Mouse (Mus musculus): ENCODE results near the gene Ints4.
"Not testable (repeated sequence)": the region's sequence is repeated elsewhere in the genome, so short reads cannot be mapped to it uniquely, and the experiment has no call there.

Ints4 gene

GRCm38 (mm10) chr7:97480821-97481339, at the start of gene Ints4:
Gene Ints4, plus strand, starts transcription at chr7:97480956.
- DNase-seq (ENCODE audit: low spot score in 2 of 2): peak; percentile 68 to 88

DNA sequence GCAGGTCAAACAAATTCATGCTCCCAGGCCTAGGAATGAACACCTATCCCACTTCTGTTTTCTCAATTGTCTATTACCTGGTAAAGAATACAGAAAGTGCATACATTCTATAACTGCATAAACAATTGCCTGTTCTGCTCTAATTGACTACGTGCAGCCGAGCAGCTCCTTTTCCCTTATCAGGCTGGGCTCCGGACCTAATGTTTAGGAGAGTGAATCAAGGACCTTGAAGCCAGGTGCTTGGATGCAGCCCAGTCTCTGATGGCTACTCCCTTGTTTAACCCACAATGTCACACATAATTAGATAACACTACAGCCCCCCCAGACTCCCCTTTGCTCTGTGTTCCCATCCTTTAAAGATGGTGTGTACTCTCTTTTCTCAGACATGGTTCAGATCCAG, 47.2 kb upstream of the Ints4 start:
- DNase-seq (ENCODE audit: low spot score in 2 of 2): not testable (repeated sequence)

DNA sequence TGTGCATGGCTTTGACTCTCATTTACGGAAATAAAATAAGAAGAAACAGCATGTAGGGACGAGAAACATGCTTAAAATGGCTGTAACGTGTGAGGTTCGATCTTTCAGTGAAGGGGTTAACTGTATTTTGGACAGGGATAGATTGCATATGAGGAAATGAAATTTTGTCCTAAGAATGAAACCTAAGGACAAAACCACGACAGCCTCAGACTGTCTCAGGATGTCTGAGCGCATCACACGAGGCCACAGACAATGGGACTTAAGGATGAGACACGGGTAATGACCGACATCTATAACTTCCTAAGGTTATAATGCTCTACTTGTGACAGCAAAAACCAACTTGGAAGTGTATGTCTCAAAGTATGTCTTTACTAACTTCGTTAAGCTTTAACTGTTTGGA, 46.2 kb upstream of the Ints4 start:
- DNase-seq (ENCODE audit: low spot score in 2 of 2): no peak

GRCm38 (mm10) chr7:97438986-97439385, 41.8 kb upstream of the Ints4 start:
- DNase-seq (ENCODE audit: low spot score in 2 of 2): no peak

DNA sequence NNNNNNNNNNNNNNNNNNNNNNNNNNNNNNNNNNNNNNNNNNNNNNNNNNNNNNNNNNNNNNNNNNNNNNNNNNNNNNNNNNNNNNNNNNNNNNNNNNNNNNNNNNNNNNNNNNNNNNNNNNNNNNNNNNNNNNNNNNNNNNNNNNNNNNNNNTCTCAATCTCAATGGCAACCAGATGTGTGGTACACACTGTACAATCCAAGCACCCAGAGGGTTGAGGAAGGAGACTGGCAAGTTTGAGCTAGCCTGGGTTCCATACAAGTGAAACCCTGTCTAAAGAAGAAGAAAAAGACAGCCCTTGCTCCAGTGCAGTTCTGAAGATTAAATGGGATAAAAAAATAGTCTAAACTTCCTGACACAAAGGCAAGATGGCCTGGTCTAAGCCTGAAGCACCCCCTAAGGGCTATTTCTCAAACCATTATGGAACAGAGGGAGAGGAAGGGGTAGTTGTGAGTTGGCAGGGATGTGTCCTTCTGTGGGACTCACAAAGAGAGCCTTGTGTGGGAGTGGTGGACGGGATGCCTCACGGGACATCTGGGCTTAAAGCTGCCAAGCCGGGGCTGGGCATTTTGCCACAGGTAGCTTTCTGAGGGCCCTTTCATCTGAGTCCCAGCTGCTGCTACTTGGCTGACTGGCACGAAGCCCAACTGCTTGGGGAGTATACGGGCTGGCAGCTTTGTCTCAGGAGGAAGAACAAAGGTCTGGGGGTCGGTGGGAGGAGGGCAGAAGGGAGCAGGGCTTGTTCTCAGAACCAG, 34.4 kb upstream of the Ints4 start:
- DNase-seq (ENCODE audit: low spot score in 2 of 2): peak in 1 of 2 experiments; percentile 48

DNA sequence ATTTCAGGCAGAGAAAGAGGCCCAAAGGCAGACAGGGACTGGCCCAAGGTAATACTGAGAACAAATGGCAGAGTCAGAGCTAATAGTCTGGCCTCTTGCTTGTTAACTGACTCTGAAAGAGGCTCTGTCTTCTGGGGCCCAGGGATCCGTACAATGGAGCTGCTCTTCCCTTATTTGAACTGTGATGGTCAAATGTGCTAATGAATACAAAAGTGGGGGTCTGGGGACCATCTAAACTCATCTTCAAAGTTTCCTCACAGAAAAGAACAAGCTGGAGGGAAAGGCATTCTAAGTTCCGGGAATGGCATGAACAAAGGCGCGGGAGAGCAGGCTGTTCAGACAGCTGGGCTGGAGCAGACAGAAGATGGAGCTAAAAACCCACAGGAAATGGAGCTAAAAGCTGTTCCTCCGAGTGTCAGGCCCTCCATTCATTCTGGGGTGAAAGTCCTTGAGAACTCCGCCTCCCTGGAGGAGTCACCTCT, 33.7 kb upstream of the Ints4 start:
- no peak for DNase-seq (ENCODE audit: low spot score in 2 of 2)

- DNase-seq (ENCODE audit: low spot score in 2 of 2): not testable (repeated sequence)
Measured at GRCm38 (mm10) chr7:97451023-97451422, 29.7 kb upstream of the Ints4 start, which contains the start of gene Kctd14. Gene Kctd14, plus strand, starts transcription at chr7:97451323.

DNA sequence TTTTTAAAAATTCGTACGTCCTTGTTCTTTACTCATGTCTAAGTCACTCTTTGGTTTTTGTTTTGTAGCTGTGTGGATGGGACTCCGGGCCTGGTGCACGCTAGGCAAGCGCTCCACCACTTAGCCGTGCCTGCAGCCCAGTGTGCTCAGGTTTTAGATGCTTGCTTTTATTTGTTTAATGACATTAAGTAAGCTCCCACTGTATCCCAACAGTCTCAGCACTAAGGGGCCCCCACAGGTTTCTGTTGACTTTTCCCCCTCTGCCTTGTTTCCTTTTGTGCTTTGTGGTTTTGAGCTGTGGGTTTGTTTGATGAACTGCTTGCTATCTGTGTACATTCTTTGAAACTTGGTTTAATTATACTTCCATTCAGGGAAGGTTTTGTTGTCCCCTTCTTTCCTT, 28.6 kb upstream of the Ints4 start:
- peak in 1 of 2 experiments; percentile 20 for DNase-seq (ENCODE audit: low spot score in 2 of 2)

DNA sequence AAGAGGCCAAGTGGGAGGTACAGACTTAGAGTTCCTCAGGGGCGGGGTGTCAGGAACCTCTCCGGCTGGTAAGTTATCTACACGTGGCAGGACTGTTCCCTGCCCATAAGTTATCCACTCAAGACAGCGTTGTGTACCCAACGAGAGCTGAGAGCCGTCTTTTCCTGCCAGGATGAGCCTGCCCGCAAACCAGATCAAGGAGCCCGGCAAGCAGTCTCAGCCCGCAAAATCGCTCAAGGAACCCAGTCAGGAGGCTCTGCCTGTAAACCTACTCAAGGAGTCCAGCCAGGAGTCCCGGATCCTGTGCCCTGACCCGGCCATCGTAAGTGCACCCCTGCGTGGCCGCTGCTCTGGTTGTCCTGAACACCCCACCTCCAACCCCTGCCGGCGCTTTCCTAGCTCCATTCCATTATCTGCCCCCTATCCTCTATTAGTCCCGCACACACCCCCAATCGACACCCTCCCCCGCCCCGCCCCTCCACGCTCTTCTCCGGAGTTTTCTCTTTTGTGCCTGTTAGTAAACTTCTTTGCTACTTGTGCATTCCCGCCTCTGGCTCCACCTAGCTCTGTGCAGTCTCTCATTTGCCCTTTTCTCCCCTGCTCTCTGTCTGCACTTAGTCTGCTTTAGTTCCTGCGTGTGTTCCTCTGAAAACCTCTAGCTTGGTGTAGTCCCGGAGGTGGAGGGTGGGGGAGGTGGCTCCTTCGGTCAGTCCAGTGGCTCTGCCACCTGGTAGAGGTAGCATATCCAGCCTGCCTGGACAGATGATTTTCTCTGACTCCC, 27.4 kb upstream of the Ints4 start:
- DNase-seq (ENCODE audit: low spot score in 2 of 2): peak; percentile 72 to 81

DNA sequence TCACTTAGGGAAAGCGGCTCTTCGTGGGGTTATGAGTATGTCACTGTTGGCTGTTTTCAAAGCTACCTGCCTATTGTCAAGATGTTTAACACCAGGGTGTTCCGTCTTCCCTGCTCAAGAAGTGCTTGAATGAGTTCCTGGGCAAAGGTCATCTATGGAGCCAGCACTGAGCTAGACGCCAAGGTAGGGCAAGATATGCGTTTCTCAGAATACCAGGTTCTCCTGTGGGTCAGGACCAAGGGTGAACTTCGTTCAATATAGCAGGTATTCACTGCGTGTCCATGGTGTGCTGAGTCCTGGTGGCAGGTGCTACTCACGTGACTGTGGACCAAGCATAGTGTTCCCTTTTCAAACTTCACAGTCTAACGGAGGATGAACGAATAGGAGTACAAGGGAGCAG, 26.0 kb upstream of the Ints4 start:
- no peak for DNase-seq (ENCODE audit: low spot score in 2 of 2)

GRCm38 (mm10) chr7:97455577-97455976, 25.2 kb upstream of the Ints4 start:
- DNase-seq (ENCODE audit: low spot score in 2 of 2): no peak

DNA sequence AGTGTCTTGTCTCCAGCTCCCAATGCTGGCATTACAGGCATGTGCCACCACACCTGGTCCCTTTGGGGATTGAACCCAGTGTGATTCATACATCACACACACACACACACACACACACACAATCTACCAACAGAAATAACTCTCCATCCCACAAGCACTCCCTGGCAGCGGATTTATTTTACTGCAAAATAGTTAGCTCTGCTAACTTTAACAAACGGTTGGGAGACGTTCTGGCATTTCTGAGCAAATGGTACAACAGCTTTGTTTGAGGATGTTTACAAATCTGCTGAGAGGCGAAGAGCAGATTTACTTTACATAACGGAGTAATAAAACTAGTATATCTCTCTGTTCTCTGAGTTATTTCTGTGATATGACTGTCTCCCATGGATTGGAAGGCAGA, 7.8 kb upstream of the Ints4 start:
- DNase-seq (ENCODE audit: low spot score in 2 of 2): no peak

- DNase-seq (ENCODE audit: low spot score in 2 of 2): no peak
Measured at GRCm38 (mm10) chr7:97479349-97479748, 1.4 kb upstream of the Ints4 start.

GRCm38 (mm10) chr7:97480290-97480689, 466 bp upstream of the Ints4 start:
- no peak for DNase-seq (ENCODE audit: low spot score in 2 of 2)

DNA sequence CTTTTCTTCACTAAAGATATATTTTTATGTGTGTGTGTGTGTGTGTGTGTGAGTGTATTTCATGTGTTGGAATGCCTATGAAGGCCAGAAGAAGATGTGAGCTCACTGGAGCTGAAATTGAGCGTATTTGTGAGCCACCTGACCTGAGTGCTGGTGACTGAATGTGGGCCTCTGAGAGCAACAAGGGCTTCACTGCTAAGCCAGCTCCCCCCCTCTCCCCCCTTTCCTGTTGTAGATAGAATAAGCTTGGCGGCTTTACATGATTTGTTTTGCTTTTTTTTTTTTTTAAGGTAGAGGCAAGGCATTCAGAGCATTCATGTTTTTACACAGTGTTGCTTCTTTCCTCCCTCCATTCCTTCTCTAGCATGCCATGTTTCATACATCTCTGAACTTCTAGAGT, 2.6 kb downstream of the Ints4 start:
- DNase-seq (ENCODE audit: low spot score in 2 of 2): no peak

DNA sequence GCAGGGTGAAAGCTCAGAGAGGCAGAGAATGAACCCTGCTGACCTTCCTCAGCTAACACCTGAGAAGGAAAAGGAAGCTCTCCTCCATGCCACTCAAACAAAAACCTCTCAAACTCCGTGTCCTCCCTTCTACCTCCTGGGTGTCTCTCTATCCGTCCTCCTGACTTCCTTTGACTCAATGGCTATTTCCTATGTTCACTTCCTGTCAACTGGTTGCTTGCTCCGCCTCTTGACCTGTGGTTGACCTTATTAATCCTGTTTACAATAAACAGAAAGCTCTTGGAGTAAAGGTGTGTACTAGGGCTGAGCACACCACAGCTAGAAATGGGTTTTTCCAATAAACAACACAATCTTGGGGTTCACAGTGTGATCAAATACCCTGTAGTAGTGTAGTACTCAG, 10.4 kb downstream of the Ints4 start:
- DNase-seq (ENCODE audit: low spot score in 2 of 2): no peak

DNA sequence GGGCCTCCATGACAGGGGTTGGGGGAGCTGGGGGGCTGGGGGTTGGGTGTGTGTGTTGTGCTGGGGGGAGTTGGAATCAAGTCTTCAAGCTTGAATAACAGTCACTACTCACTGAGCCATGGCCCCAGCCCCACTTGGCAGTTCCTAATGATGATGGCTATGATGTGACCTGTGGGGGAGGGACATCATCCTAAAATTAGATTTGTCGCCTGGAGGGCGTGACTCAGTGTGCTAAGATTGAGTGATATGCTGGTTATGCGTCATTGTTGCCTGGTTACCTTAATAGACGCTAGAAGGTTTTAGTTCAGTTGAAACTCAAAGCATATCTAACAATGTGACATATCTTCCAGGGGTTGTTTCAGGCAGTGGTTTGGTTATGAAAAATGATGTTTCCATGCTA, 11.7 kb downstream of the Ints4 start:
- DNase-seq (ENCODE audit: low spot score in 2 of 2): no peak

DNA sequence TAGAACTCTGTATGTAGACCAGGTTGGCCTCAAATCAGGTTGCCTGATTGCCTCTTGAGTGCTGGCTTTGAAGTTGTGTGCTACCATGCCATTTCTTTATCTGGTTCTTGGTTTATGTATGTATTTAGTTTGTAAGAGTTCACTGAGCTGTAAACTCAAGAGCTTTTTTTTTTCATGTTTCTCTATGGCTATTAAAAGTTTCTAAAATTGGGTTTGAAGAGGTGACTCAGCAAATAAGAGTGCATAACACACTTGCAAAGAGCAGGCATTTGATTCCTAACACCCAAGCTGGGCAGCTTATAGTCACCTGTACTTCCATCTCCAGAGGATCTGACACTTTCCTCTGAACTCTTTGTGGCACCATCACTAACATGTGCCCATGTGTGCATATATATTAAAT, 14.3 kb downstream of the Ints4 start:
- DNase-seq (ENCODE audit: low spot score in 2 of 2): no peak

- no peak for DNase-seq (ENCODE audit: low spot score in 2 of 2)
Measured at GRCm38 (mm10) chr7:97500555-97501209, 19.9 kb downstream of the Ints4 start.

DNA sequence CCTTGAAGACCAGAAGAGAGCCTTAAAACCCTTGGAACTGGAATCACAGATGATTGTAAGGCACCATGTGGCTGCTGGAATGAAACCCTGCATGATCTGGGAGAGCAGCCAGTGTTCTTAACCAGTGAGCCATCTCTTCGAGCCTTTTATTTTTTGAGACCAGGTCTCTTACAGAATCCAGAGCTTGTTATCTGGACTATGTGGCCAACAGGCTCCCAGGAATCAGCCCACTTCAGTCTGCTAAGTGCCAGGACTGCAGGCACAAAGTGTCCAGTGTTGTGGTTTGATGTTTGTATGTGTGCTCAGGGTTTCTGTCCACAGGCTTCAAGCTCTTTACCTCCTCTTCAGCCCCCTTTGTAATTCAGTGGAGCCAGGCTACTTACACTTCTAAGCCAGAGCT, 34.0 kb downstream of the Ints4 start:
- no peak for DNase-seq (ENCODE audit: low spot score in 2 of 2)

DNA sequence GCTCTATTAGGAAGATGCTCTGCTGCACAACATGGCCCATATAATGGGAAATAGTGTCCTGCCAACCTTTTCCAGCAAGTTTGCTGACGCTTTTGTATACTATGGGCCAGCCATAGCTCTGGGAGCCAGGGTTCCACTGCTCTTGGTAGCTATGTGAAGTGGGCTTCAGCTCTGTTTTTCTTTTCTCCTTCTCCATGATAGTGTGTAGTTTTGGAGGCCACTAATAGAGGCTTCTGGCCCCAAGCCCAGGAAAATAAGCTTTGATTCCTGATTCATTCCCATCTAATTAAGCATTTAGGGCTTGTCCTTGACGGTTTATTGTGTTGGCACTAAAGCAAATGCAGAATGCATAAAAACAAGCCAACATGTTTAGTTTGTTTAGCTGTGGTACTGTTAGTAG, 39.2 kb downstream of the Ints4 start:
- no peak for DNase-seq (ENCODE audit: low spot score in 2 of 2)

GRCm38 (mm10) chr7:97535531-97535930, 54.8 kb downstream of the Ints4 start:
- no peak for DNase-seq (ENCODE audit: low spot score in 2 of 2)

Data from spleen, postnatal 10 days (tissue).